Mouse (Mus musculus): ENCODE measurements around the gene Cd207.

DNA sequence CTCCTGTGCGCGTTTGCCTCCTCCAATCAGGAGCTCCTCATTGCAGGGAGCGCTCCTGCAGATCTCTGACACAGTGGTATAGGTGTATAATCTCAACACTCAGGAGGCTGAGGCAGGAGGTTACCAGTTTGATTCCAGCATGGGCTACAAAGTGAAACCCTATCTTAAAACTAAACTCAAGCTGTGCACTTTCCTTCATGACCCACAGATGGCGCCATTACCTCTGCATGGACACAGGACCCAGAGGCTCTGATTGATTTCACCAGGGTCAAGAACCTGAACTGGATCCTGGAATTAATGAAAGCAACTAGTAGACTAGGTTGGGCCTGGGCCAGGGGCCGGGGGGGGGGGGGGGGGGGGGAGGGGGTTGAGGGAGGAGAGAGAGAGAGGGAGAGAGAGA is 12.6 kb upstream of the Cd207 start:
- TF ChIP-seq USF1 (IDR thresholded peaks at IDR 0.05; ENCODE audit: low read depth) (no peak), CTCF (IDR thresholded peaks at IDR 0.05; ENCODE audit: control insufficient read depth, insufficient read depth, insufficient read length) (peak; percentile 26), MAX (IDR thresholded peaks at IDR 0.05) (no peak)
